In the genomic region with DNA sequence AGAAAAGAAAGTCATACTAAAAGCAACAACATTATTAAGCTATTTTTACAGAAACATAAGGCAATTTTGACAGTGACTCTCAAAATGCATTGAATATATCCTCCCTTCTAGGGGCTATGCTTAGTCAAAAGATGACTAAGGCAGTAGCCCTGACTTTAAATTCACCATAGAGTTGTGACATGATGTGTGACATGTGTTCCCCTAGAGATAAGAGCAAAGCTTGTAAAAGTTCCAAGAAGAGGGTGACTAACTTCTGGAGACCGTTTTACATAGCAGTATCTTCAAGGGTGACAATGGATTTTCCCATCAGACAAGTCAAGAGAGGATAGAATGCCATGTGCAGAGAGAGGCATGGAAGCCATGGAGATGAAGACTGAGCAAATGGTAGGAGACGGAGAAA, we compare ENCODE assay signal across 23 mouse cellular contexts. TPM values are rescaled to one million over a fixed set of nuclear protein-coding genes. Genes with fewer than 3 reads are reported as not detected.
"Had no signal": no experiment of that assay in that cellular context is flagged by ENCODE, and none has a peak within 500 bp of the region (broad histone marks: within the 10 kb centered on the region; RNA-seq: fewer than 3 reads in every experiment).

No protein-coding gene starts in this region.

- H3K27me3 ChIP-seq: limb, embryonic 15.5 days; neural tube, embryonic 12.5 days; stomach, embryonic 15.5 days had no signal

- DNase-seq: kidney, adult 11 months; kidney, adult 9 months; kidney, postnatal 10 days; kidney, postnatal 4 days; lung, adult 2 months; midbrain, embryonic 14.5 days; retina, postnatal 1 day; right cerebral cortex, postnatal 14 days; thymus, adult 2 months; thymus, postnatal 36 days had no signal

- H3K27ac ChIP-seq: layer of hippocampus, adult 2 months; left cerebral cortex, adult 2 months; limb, embryonic 15.5 days; midbrain, embryonic 10.5 days; neural tube, embryonic 12.5 days; stomach, embryonic 15.5 days had no signal

- H3K4me2 ChIP-seq: limb, embryonic 15.5 days; neural tube, embryonic 12.5 days; stomach, embryonic 15.5 days had no signal

- H3K36me3 ChIP-seq: limb, embryonic 15.5 days; midbrain, embryonic 10.5 days; neural tube, embryonic 12.5 days; stomach, embryonic 15.5 days had no signal

- H3K4me1 ChIP-seq: limb, embryonic 15.5 days; midbrain, embryonic 10.5 days; neural tube, embryonic 12.5 days; stomach, embryonic 15.5 days had no signal

- H3K9me3 ChIP-seq: limb, embryonic 15.5 days; midbrain, embryonic 10.5 days; neural tube, embryonic 12.5 days; stomach, embryonic 15.5 days had no signal

- H3K9ac ChIP-seq: limb, embryonic 15.5 days; neural tube, embryonic 12.5 days; stomach, embryonic 15.5 days had no signal

- H3K4me3 ChIP-seq: layer of hippocampus, adult 2 months; left cerebral cortex, adult 2 months; limb, embryonic 15.5 days; midbrain, embryonic 10.5 days; neural tube, embryonic 12.5 days; stomach, embryonic 15.5 days had no signal

RNA-seq across cellular contexts. Expression of a gene that starts 3.2 kb away (rescaled TPM):
- total RNA-seq: layer of hippocampus, adult 2 months; layer of hippocampus, postnatal 10 days; left cerebral cortex, adult 2 months; left cerebral cortex, postnatal 25 days; neutrophil, adult 5-6 weeks had no signal
- polyA plus RNA-seq: intestine, embryonic 14.5 days; limb, embryonic 11.5 days; limb, embryonic 15.5 days; lung, adult 2 months; midbrain, embryonic 10.5 days; midbrain, embryonic 14.5 days; neural tube, embryonic 12.5 days; spleen, adult 2 months; stomach, embryonic 15.5 days; testis, adult 2 months had no signal
